Mouse (Mus musculus): ENCODE results near the gene Tcte2.

Tcte2 gene

GRCm38 (mm10) chr17:13745373-13745772, 16.3 kb downstream of the Tcte2 start:
- no peak for DNase-seq (ENCODE audit: low spot score)

DNA sequence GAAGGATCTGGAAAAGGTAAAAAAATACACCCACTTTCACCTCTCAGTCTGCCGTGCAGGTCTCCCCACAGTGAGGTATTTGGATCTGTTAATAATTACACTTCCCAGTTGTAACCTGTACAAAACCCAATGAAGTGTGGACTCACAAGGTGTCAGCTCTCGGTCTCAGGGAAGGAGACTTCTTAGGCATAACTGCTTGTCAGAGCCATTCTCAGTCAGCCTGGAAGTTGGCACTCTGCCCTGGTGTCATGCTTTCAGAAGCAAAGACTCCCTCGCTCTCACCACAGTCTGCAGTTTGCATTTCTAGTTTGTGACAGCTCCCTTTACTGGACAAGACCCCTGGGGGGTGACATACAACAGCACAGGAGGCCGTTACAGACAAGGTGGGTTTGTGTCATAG, 16.8 kb downstream of the Tcte2 start:
- DNase-seq (ENCODE audit: low spot score): no peak

GRCm38 (mm10) chr17:13744219-13744618, 17.4 kb downstream of the Tcte2 start:
- DNase-seq (ENCODE audit: low spot score): no peak

- DNase-seq (ENCODE audit: low spot score): no peak
Measured at GRCm38 (mm10) chr17:13743709-13744079, 17.9 kb downstream of the Tcte2 start.

DNA sequence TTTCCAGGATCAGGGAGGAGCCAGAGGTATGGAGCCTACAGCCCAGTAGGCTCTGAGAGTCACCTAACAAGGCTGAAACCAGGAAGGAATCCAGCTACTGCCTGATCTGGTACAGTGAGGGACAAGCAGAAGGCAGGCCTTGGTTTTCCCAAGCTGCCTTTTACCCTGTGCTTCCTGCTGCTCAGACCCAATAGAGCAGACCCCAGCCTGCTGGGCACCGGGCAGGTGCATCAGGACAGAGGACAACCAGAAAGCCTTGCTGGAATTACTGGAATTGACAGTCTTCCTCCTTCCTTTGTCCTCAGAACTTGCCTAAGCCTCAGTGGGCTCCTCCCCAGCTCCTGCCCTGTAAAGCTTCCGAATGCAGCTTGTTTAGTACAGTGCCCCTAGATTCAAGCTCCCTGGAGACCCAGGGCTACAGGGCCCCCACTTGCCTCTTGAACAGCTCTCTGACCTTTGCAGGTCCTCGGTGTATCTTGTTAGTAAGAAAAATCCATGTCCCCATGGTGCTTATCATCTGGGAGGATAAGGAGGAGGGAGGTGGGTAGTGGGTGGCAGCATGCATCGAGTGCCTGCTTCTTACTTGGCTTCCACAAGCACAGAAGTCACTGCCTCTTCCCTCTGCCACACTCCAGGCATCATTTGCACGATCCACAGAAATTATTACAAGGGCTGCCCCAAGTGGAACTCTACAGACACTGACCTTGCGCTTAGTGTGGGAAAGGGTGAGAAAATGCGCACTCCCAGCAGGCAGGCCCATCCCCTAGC, 18.5 kb downstream of the Tcte2 start:
- DNase-seq (ENCODE audit: low spot score): no peak

- DNase-seq (ENCODE audit: low spot score): no peak
Measured at GRCm38 (mm10) chr17:13742334-13742733, 19.3 kb downstream of the Tcte2 start.

- DNase-seq (ENCODE audit: low spot score): no peak
Measured at GRCm38 (mm10) chr17:13741611-13742010, 20.0 kb downstream of the Tcte2 start.

DNA sequence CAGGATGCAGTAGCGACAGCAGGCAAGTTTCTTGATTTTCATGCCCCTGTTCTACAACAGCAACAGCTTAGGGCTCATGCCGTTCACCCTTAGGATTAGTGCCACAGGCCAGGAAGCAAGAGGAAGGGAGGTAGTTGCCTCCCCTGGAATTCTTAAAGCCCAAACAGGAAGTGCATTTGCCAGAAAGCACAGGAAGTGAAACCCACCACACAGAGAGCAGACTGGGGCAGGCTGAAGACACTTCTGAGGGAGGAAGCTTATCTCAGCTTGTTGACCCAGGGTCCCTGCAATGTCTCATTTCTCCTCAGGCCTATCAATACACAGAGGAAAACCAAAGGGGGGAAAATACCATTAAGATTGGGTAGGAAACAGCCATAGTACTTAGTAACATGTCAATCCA, 20.8 kb downstream of the Tcte2 start:
- DNase-seq (ENCODE audit: low spot score): no peak

DNA sequence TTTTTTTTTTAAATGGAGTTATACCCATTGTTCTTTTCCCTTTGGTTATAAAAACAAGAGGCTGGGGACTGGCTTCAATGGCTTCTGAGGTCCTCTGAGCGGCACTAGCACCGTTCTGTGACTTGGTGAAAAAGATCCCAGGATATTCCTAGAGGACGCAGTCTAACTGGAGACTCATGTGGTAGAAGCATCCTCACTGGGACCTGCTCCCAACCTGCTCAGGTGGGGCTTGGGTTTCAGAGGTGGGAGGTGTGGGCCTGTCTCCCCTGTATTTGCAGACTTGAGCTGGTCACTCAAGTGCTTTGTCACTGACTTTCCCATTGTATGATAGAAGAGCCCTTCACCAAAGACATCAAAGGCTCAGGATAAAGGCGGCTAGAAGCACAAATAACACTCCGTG, 21.6 kb downstream of the Tcte2 start:
- DNase-seq (ENCODE audit: low spot score): no peak

DNA sequence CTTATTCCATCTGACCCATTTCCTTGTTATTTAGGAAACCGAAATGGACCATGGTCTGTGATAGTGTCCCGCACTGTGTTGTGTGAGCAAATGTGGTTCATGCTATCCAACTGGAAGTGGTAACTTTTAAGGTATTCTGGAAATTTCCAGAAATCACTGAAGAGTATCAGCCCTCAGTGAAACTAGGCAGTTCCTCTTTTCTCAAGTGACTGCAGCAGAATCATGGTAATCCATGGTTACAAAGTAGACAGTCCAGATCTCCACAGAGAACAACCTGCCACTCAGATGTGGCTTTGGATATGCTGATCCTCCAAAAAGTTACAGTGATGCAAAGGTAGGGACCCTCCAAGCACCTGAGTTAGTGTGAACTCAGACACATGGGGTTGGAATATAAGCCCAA, 22.7 kb downstream of the Tcte2 start:
- no peak for DNase-seq (ENCODE audit: low spot score)

- DNase-seq (ENCODE audit: low spot score): no peak
Measured at GRCm38 (mm10) chr17:13738121-13738776, 23.4 kb downstream of the Tcte2 start.

GRCm38 (mm10) chr17:13737336-13737735, 24.3 kb downstream of the Tcte2 start:
- no peak for DNase-seq (ENCODE audit: low spot score)

DNA sequence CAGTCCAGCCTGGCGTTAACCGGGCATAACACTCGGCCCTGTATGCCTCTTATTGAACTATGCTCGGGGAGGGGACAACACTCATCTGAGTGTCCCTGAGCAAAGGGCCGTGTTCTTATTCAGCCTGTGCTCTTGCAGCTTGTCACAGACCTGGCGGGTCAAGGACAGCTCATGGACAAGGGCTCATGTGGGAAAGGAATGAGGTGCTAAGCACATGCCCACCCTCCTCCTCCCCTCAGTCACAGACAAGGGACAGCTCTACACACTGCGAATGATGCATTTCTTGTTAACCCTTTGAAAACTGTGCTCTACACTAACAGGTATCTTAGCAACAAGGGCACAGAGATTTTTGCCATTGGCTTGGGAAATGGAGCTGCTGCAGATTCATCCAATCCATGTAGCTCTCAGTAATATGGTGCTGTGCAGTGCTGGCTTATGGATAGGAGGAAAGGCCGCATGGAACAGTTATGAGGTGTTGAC, 25.8 kb downstream of the Tcte2 start:
- no peak for DNase-seq (ENCODE audit: low spot score)

DNA sequence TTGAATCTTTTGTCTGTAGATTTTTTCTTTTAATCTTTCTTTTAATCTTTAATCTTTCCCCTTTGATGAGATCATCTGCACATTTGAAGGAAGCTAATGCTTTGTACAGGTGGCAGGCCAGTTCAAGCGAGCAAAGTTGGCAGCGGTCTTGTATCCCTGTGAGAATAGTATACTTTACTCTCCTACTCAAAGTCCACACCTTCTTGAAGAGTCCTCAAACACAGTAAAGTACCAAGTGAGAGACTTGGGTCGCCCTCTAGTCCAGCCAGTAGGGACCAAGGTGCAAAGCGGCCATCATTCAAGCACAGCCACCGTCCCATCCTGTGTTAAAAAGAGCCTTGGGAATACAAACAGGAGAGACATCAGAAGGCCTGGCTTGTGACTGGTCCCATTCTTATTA, 26.6 kb downstream of the Tcte2 start:
- DNase-seq (ENCODE audit: low spot score): no peak

DNA sequence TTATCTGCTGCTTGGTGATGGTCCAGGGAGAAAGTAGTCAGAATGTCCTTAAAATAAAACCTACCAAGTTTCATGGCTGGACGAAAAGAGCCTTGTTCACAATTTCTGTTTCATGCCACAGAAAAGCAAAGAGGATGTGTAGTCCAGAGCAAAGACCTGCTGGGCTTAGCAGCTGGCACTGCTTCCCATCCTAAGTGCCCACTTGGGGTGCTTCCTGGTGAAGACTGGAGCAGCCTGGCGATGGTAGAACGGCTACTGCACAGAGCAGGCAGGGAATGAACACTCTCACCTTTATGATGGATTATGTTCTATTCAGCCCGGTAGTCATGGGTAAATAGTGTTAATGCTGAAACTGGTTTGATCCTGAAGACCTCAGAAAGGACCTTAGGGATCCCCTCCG, 27.7 kb downstream of the Tcte2 start:
- DNase-seq (ENCODE audit: low spot score): no peak

DNA sequence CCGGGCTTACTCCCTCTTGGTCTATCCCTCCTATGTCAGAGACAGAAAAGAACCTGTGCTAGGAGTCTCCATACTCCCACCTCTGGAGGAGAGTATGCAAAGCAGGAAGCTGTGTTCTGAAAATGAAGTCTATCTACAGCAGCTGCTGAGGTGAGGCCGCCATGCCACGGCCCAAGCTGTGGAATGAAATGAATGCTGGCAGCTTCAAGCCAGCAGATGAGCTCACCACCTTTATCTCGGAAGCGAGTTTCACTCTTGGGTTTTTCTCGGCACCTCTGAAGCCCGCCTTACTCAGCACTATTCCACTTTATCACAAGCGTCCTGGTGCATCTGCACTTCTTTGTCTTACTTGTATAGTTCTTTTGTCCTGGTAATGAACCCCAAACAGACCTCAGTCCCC, 28.9 kb downstream of the Tcte2 start:
- no peak for DNase-seq (ENCODE audit: low spot score)

DNA sequence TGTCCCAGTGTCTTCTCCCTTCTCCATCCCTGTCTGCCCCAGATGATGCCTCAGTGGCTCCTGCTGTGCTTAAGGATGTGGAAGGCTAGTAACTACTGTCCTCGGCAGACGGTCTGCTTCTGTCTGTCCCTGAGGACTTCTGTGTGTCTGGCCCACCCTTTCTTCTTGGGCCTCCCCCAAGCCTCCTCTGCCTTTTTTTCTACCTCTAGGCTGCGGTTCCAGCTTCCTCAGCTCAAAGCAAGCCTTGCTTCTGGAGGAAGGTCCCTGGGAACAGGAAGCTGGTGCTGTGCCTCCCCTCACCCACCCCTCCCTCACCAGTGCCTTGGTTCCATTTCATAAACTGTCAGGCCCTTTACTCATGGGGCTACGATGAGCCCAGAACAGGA, 29.9 kb downstream of the Tcte2 start:
- no peak for DNase-seq (ENCODE audit: low spot score)

DNA sequence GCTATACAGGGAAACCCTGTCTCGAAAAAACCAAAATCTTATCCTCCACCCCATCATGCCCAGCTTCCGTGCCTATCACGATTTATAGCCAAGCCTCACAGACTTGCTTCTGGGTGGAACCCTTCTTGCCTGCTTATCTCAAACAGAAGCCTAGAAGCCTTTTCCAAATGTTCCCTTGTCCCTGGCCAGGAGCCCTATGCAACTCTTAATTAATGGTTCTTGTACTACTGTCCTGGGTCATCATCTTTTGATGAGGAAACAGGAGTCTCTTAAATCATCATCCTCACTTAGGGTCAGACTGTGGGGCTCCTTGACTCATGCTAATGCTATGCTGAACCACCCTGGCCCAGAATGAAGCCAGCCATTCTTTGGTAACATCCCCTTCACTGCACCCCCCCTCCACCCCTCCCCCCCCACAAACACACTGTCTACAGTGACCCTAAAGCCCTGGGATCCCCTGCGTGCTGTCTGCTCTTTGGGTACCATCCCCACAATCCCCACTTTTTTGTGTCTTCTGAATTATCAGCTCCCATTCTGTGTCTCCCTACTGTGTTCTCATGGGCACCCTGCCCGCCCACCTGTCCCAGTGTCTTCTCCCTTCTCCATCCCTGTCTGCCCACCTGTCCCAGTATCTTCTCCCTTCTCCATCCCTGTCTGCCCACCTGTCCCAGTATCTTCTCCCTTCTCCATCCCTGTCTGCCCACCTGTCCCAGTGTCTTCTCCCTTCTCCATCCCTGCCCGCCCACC, 30.5 kb downstream of the Tcte2 start:
- no peak for DNase-seq (ENCODE audit: low spot score)

DNA sequence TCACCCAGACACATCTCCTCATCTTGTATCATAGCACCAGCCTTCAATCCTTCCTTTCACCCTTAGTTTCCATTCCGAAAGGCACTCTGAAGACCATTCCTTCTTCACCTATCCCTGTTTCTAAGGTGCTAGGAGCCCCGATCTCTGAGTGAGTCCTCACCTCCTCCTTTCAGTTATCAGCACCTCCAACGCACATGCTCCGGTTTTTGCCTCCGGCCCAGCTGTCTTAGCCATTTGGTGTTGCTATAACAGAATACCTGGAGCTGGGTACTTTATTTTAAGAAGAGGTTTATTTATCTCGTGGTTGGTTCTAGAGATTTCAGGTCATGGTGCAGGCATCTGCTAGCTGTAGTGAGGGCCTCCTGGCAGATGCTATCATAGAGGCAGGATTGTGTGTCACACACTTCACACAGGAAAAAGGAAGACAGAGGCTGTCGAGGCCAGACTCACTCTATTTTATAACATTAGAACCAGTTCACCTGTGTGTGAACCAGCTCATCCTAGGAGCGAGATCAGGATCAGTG, 34.7 kb downstream of the Tcte2 start:
- no peak for DNase-seq (ENCODE audit: low spot score)

DNA sequence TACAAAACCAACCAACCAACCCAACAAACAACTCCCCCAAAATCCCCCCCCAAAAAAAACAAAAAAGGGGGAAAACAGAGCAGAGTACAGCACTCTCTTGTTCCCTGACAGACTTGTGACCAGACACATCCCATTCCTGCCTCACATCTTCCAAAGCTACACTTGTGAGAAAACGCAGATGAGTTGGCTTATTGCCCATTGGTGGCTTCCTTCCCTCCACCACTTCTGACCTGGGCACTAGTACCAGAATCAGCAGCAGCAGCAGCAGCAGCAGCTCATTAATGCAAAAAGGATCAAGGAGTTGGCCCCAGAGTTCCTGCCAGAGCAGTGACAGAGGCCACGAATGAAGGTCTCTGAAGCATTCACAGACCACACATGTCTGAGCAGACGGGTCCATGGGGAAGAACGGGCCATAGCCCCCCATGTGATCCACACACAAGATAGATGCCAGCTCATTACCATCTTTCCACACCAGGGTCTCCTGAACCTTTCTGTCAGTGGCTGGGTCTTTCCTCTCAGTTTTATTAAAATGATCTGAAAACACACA, 36.5 kb downstream of the Tcte2 start:
- DNase-seq (ENCODE audit: low spot score): no peak

- DNase-seq (ENCODE audit: low spot score): no peak
Measured at GRCm38 (mm10) chr17:13722434-13722833, 39.2 kb downstream of the Tcte2 start.

GRCm38 (mm10) chr17:13721372-13721771, 40.3 kb downstream of the Tcte2 start:
- peak; percentile 39 for DNase-seq (ENCODE audit: low spot score)

GRCm38 (mm10) chr17:13720187-13720586, 41.4 kb downstream of the Tcte2 start:
- no peak for DNase-seq (ENCODE audit: low spot score)
